Mouse (Mus musculus) E14TG2a.4 (cell line): ENCODE data around the gene Poln.

Experiments used
- CTCF ChIP-seq: conservative IDR thresholded peaks from 2 replicates; pipeline ENCODE4 v1.5.1; 2014; ENCODE audit warnings: low read length
- NANOG ChIP-seq: IDR thresholded peaks from 2 replicates; pipeline ENCODE4 v1.6.1; 2014; ENCODE audit warnings: borderline replicate concordance, low read length, mixed read lengths
- POU5F1 ChIP-seq: IDR thresholded peaks from 2 replicates; pipeline ENCODE4 v1.6.1; 2014; ENCODE audit warnings: low read length, borderline replicate concordance

DNA sequence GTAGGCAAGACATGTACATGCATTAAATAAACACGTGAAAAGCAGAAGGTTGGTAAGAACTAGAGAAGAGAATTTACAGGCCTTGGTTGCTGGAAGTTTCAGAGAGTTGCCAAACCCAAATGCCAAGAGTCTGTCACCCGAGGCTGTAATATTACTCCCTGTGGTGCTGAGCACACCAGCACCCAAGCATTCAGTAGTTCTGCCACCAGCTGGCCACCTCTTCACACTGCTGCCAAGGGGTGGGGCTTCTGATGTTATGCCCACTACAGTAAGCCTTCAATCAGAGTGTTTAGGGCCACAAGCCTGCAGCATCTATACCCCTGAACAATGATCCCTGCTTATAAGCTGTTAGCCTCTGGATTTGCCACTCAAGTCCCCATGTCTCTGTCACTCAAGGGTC is 32.1 kb upstream of the Poln start:
- TF ChIP-seq CTCF (no peak), NANOG (no peak), POU5F1 (no peak)
